Mouse (Mus musculus) forelimb bud, embryonic 11.5 days (tissue): ENCODE data around the gene Dbp.
"Not testable (repeated sequence)": the region's sequence is repeated elsewhere in the genome, so short reads cannot be mapped to it uniquely, and the experiment has no call there.

ENCODE experiments used
- DNase-seq: peaks from one replicate; pipeline ENCODE4 v3.0.0-alpha.2; 2012; ENCODE audit warnings: low read depth, low spot score

Gene Dbp

DNA sequence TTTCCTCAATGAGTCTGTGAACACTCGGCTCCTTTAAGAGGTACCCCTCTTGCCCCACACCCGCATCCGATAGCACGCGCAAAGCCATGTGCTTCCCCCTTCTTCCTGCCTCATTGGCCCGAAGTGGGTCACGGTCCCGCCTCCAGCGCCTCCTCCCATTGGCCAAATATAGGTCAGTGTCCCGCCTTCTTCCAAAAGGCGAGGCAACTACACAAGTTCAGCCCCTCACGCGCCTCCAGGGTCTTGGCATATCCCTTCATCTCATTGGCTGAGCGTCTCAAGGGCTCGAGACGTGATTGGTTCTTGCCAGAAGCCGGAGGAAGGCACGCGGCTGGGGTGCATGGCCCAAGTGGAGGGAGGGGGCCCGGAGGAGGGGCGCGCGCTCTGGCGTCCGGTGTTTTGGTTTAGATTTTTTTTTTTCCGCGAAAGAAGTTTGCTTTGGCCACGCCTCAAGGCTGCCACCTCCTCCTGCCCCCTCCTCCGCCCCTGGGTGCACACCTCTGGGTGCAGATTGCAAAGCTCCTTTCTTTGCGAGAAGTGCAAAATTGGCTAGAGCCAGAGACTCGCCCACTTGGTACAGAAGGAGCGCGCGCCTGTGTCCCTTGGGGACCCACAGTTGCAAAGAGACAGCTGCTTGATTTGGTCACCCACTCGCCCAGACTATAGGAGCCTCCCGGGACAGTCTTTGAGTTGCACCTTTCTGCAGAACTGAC is at the start of gene Dbp:
Gene Dbp (plus strand): TSS at position 359 of the 713 bp plus-strand sequence.
- DNase-seq: peak; percentile 100

- no peak for DNase-seq
These were observed 44.0 kb upstream of the Dbp start for GRCm38 (mm10) chr7:45660746-45661478.

DNA sequence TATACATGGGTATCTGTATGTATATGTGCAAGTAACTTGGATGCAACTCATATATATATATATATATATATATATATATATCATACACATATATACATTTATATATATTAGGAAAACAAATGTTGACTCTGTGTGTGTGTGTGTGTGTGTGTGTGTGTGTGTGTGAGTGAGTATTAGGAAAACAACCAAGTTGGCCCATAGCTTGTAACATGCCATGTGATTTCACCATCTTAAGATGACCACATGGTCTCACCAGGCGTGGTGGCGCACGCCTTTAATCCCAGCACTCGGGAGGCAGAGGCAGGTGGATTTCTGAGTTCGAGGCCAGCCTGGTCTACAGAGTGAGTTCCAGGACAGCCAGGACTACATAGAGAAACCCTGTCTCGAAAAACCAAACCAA is 43.2 kb upstream of the Dbp start:
- DNase-seq: not testable (repeated sequence)

DNA sequence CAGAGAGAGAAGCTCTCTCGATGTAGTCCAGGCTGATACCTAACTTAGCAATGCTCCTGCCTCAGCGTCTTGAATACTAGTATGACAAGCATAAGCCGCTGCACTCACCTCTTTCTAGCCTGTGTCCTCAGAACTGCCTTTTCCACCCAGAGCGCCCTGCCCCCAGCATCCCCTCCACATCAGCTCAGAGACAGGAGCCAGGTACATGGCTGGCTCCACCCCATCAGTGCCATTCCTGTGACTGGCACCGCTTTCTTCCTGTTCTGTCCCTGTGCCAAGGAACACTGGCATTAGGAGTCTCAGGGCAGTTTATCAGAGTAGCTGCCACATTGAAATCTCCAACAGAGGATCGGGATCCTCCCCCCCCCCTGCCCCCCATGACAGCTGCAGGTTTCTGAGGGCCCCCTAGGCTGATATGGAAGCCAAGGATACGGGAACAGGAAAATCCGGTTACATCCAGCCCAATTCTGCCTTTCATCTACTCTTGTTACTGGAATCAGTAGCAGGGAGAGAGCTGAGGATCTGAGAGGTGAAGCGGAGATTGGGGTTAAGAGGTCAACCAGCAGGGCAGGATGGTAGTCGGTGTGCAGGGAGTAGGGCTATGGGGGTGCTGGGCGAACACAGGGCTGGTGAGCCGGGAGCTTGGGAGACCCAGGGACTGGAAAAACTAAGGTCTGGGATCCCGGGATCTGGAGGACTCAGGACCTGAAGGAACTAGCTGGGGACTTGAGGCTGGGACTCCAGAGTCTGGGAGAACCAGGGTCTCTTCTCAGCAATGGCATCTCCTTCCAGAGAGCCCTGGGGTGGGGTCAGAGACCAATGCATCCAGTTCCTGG is 39.4 kb upstream of the Dbp start:
- no peak for DNase-seq

- no peak for DNase-seq
These were observed 38.7 kb upstream of the Dbp start, which contains the start of gene Fut2 for GRCm38 (mm10) chr7:45666161-45666560. Fut2 (minus strand) TSS chr7:45666394.

GRCm38 (mm10) chr7:45667761-45668160 is 37.1 kb upstream of the Dbp start:
- DNase-seq: no peak

- no peak for DNase-seq
These were observed 36.0 kb upstream of the Dbp start for GRCm38 (mm10) chr7:45668921-45669320.

- DNase-seq: no peak
These were observed 27.1 kb upstream of the Dbp start for GRCm38 (mm10) chr7:45677627-45678295.

DNA sequence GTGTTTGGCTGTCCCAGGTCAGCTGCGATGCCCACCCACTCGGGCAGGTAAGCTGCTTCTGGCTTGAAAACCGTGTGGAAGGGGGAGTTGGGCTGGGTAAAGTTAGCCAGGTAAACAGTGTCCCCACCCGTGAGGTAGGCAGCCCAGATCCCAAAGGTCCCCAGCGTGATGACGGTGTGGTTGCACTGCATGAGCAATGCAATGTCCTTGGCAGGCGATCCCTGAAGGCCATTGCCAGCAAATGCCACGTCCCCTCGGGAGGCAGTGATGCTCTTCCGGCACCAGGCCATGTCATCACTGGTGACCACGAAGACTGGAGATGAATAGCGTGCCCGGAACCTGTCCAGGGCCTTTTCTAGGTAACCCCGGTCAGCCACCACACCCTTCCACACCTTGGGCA is 26.4 kb upstream of the Dbp start:
- DNase-seq: no peak

DNA sequence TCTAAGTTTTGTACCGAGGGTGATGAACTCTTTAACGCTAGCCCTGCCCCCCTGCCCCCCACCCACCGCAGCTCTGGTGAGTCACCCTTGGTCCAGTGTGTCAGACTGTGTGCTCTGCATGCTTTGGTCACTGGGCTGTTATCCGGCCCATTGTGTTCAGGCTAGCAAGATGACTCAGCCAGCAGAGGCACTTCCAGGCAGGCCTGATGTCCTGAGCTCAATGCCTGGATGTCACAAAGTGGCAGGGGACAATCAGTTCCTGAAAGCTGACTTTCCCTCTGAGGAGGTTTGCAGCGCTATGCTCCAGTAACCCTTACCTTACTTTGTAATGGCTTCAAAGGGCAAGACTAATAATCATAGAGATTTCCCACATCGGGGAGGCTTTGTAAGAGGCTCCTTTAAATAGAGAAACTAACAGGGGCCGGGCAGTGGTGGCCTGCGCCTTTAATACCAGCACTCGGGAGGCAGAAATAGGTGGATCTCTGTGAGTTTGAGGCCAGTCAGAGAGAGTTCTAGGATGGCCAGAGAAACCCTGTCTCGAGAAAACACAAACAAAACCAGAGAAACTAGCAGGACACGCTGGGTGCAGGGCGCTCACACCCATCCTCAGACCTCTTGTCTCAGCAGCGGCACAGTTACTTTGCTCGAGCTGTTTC is 24.8 kb upstream of the Dbp start:
- DNase-seq: no peak

GRCm38 (mm10) chr7:45681046-45681736 is 23.7 kb upstream of the Dbp start:
- DNase-seq: no peak

DNA sequence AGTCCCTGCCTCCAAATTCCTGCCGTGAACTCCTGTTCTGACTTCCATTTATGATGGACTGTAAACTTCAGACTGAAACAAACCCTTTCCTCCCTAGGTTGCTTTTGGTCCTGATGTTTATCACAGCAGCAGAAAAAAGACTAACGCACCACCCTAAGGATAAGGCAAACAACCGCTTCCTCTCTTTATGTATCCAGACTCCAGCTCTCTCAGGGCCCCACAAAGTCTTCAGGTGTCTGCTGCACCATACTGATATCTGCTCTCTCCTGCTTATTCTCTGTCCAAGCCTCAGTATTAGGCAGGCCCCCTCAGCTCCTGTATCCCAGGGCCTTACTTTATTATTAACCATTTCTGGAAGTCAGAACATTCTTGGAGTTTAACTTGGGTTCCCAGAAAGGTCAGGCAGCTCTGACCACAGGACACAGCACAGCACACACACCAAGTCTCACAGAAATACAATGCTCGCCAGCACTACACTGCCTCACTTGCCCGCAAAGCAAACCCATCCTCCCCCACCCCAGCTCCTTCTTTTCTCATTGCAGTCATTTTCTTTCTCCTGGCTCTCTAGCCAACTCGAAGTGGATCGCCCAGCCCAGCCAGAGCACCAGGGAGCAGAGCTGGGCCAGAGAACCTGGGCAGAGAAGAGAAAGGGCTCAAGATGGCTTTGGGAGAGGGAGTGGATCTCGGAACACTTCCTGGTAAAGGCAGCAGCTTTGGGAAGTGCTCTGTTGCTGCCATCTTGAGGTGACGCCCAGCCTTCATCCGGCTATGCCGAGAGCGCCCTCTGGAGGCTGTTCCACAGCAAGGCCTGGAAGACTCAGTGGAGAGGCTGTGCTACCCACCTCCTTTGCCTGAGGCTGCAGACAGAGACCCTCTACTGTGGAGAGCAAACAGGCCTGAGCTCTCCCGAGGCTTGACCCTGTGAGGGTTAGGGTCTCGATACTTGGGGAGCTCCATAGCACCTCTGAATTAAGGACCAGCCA is 22.5 kb upstream of the Dbp start:
- peak; percentile 94 for DNase-seq

GRCm38 (mm10) chr7:45683396-45684050 is 21.4 kb upstream of the Dbp start, which contains the start of gene Ntn5:
Ntn5 (plus strand) TSS chr7:45684022.
- no peak for DNase-seq

- no peak for DNase-seq
These were observed 19.1 kb upstream of the Dbp start for GRCm38 (mm10) chr7:45685811-45686210.

DNA sequence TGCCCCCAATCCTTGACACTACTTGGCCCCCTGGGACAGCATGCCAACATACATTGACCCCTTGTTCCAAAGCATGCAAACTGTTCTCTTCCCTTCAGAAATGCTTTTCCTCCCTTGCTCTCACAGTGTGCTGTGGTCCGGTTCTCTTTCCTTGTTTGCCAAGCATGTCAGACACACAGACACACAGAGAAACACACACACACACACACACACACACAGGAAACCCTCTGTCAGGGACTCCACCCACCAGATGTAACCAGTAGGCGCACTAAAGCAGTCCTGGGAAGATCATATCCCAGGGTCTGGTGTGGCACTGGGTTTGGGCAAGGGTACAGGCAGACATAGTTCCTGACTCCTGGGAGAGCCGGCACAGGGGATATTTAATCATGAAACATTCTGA is 18.0 kb upstream of the Dbp start:
- no peak for DNase-seq

DNA sequence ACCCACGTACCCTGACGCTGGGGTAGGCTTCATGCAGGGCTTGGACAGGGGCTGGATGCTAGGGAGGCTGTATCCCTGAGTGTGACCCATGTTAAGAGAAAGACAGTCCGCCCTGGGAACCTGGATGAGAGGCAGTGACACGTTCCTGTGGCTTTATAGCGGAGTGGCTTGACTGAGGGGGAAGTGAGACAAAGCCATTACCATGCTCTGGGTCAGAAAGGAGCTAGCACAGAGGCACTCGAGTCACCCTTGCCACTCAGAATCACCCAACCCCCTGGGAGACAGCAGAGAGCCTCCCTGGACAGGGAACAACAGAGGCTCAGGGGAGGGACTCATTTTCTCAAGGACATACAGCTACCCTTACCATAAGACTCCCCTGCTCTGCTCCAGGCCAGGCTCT is 15.8 kb upstream of the Dbp start:
- DNase-seq: no peak

- DNase-seq: no peak
These were observed 15.1 kb upstream of the Dbp start for GRCm38 (mm10) chr7:45689800-45690199.

- DNase-seq: no peak
These were observed 12.5 kb upstream of the Dbp start for GRCm38 (mm10) chr7:45692364-45692763.
